Mouse (Mus musculus) erythroblast, embryonic 14.5 days (primary cell): ENCODE data around the gene Ube2f.

ENCODE experiments used
- GATA1 ChIP-seq: IDR thresholded peaks from 2 replicates; pipeline ENCODE4 v1.6.1; 2012; ENCODE audit warnings: low read length, inconsistent platforms, mixed read lengths
- TAL1 ChIP-seq: IDR thresholded peaks from 3 replicates; pipeline ENCODE4 v1.6.1; 2012; ENCODE audit warnings: low read length, inconsistent platforms, mixed read lengths

DNA sequence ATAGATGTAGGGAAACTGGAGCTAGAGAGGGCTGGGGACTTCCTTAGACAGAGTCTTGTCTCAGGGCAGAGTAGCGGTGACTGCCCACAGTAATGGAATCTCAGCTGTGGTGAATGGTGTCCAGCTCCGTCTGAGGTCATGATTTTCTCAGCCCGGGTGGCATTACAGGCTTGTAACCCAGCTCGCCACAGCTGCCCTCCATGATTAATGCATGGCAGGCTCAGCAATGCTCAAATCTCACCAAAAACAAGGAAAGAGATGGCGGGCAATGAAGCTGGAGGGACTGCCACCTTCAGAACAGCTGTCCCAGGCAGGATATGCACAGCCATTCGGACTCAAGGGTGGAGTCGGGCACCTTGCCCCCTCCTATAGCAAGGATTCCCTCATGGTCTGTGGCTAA lies 87.3 kb downstream of the Ube2f start:
- TF ChIP-seq TAL1 (no peak), GATA1 (no peak)
